Mouse (Mus musculus) hindbrain, embryonic 14.5 days (tissue): ENCODE measurements around the gene Faf2. TPM values are rescaled to one million over a fixed set of nuclear protein-coding genes. Genes with fewer than 3 reads are reported as not detected.

Source experiments
- ATAC-seq: fragments of 200-750 bp; cut with Nextera tagmentation; 2 replicates; pipeline ENCODE4 v1.8.0; 2017; ENCODE audit warnings: moderate number of reproducible peaks, mild to moderate bottlenecking, moderate TSS enrichment, moderate library complexity; ENCODE audit not compliant: low FRiP score
- DNase-seq: peaks from one replicate; pipeline ENCODE4 v3.0.0-alpha.2; 2015; ENCODE audit warnings: low spot score
- H3K27ac ChIP-seq: fragments of 300-500 bp; sonication (generic); 2 replicates; pipeline ENCODE4 v1.5.1; 2014; ENCODE audit warnings: mild to moderate bottlenecking, moderate library complexity
- H3K27me3 ChIP-seq: fragments of 300-500 bp; sonication (generic); 2 replicates; pipeline ENCODE4 v1.6.1; 2014; ENCODE audit warnings: mild to moderate bottlenecking, low read length, mixed read lengths; ENCODE audit not compliant: control insufficient read depth, insufficient read depth
- H3K36me3 ChIP-seq: fragments of 300-500 bp; sonication (generic); replicated peaks from 2 replicates; pipeline ENCODE4 v1.6.1; 2014; ENCODE audit not compliant: control insufficient read depth, insufficient read depth
- H3K4me1 ChIP-seq: fragments of 300-500 bp; sonication (generic); replicated peaks from 2 replicates; pipeline ENCODE4 v1.6.1; 2014; ENCODE audit warnings: antibody characterized with exemption, low read length, mixed read lengths; ENCODE audit not compliant: control insufficient read depth, insufficient read depth
- H3K4me2 ChIP-seq: fragments of 300-500 bp; sonication (generic); replicated peaks from 2 replicates; pipeline ENCODE4 v1.6.1; 2014; ENCODE audit warnings: mild to moderate bottlenecking, moderate library complexity
- H3K4me3 ChIP-seq: fragments of 300-500 bp; sonication (generic); replicated peaks from 2 replicates; pipeline ENCODE4 v1.5.1; 2014; ENCODE audit warnings: mild to moderate bottlenecking, low read length
- H3K9ac ChIP-seq: fragments of 300-500 bp; sonication (generic); 2 replicates; pipeline ENCODE4 v1.6.1; 2014
- H3K9me3 ChIP-seq: fragments of 300-500 bp; sonication (generic); 2 replicates; pipeline ENCODE4 v1.6.1; 2016; ENCODE audit warnings: low read length; ENCODE audit not compliant: control insufficient read depth
- WGBS: fragments of 180-500 bp; shearing (Covaris S2); extraction: QIAGEN DNeasy Blood & Tissue Kit; methylation state at CpG from one replicate; pipeline ENCODE4 v1.1.7; 2014; 5-methylcytosine and 5-hydroxymethylcytosine counted together
- polyA plus RNA-seq: library from polyadenylated mRNA; unstranded; fragments of >200 nt; fragmentation: Nextera tagmentation; extraction: Ambion mirVana; gene quantifications from 2 replicates; pipeline ENCODE4 v1.2.1, GENCODE M21; 2014

Gene Faf2
- polyA plus RNA-seq = 81.4 and 88.8 TPM in 2 replicates

- Histone ChIP-seq H3K27ac (peak within 1 kb of the TSS; percentile 91), H3K27me3 (no peaks in the 10 kb centered on the region), H3K9ac (peak within 1 kb of the TSS; percentile 87), H3K36me3 (no peaks in the 10 kb centered on the region), H3K4me2 (peak within 1 kb of the TSS; percentile 66), H3K4me3 (peak within 1 kb of the TSS; percentile 82), H3K4me1 (peaks cover 17% of the 10 kb centered on the region), H3K9me3 (no peaks in the 10 kb centered on the region)
- DNase-seq = peak; percentile 100
- WGBS = 13% methylated on average over 44 of the region's 44 CpGs
- ATAC-seq = peak; percentile 98
Measured at GRCm38 (mm10) chr13:54621155-54621932, at the start of gene Faf2. Gene Faf2 (plus strand): TSS chr13:54621784.

- no peaks in the 10 kb centered on the region for H3K27me3 ChIP-seq
- ATAC-seq (no peak), DNase-seq (no peak)
- no peak overlapping the region for H3K4me2 ChIP-seq
- no peak overlapping the region for H3K9ac ChIP-seq
- H3K4me3 ChIP-seq = no peak overlapping the region
- H3K4me1 ChIP-seq = peaks cover 14% of the 10 kb centered on the region
- H3K27ac ChIP-seq = no peak overlapping the region
- 83% methylated on average over 4 of the region's 4 CpGs for WGBS
- H3K36me3 ChIP-seq = peaks cover 11% of the 10 kb centered on the region
- H3K9me3 ChIP-seq = no peaks in the 10 kb centered on the region
Measured at GRCm38 (mm10) chr13:54572621-54573020, 49.0 kb upstream of the Faf2 start.

GRCm38 (mm10) chr13:54574854-54575481, 46.6 kb upstream of the Faf2 start, which contains the start of gene Arl10:
Gene Arl10 (plus strand): TSS chr13:54575015.
- peak; percentile 77 for DNase-seq
- Histone ChIP-seq H3K36me3 (peaks cover 29% of the 10 kb centered on the region), H3K4me3 (peak within 1 kb of the TSS; percentile 88), H3K4me1 (peaks cover 18% of the 10 kb centered on the region), H3K4me2 (peak within 1 kb of the TSS; percentile 75), H3K27ac (peak within 1 kb of the TSS; percentile 75; the same call in 1 of the 2 replicates), H3K9ac (peak within 1 kb of the TSS; percentile 95), H3K27me3 (no peaks in the 10 kb centered on the region), H3K9me3 (no peaks in the 10 kb centered on the region)
- under 1% methylated on average over 55 of the region's 55 CpGs for WGBS
- ATAC-seq = peak; percentile 92

GRCm38 (mm10) chr13:54575489-54575888, 46.1 kb upstream of the Faf2 start:
- ATAC-seq (no peak), DNase-seq (no peak)
- H3K27me3 ChIP-seq = no peaks in the 10 kb centered on the region
- peak overlapping the region; percentile 75 for H3K4me2 ChIP-seq
- no peaks in the 10 kb centered on the region for H3K9me3 ChIP-seq
- H3K9ac ChIP-seq = peak overlapping the region; percentile 95
- peaks cover 18% of the 10 kb centered on the region for H3K4me1 ChIP-seq
- H3K27ac ChIP-seq = 0 out of 2 replicates have a peak overlapping the region, but pooled peaks have one; percentile 75
- H3K36me3 ChIP-seq = peaks cover 33% of the 10 kb centered on the region
- 3% methylated on average over 19 of the region's 19 CpGs for WGBS
- H3K4me3 ChIP-seq = peak overlapping the region; percentile 88

GRCm38 (mm10) chr13:54577652-54578507, 43.7 kb upstream of the Faf2 start:
- ATAC-seq (no peak), DNase-seq (no peak)
- Histone ChIP-seq H3K4me3 (no peak overlapping the region), H3K27ac (no peak overlapping the region), H3K4me2 (no peak overlapping the region), H3K9ac (no peak overlapping the region), H3K36me3 (peaks cover 55% of the 10 kb centered on the region), H3K4me1 (peaks cover 18% of the 10 kb centered on the region), H3K27me3 (no peaks in the 10 kb centered on the region), H3K9me3 (no peaks in the 10 kb centered on the region)
- WGBS = 83% methylated on average over 21 of the region's 21 CpGs

GRCm38 (mm10) chr13:54581385-54581784, 40.2 kb upstream of the Faf2 start:
- Histone ChIP-seq H3K4me3 (no peak overlapping the region), H3K27me3 (no peaks in the 10 kb centered on the region), H3K36me3 (peaks cover 89% of the 10 kb centered on the region), H3K27ac (no peak overlapping the region), H3K4me2 (no peak overlapping the region), H3K9me3 (no peaks in the 10 kb centered on the region), H3K9ac (no peak overlapping the region), H3K4me1 (peaks cover 8% of the 10 kb centered on the region)
- DNase-seq (no peak), ATAC-seq (no peak)
- WGBS = 85% methylated on average over 2 of the region's 2 CpGs

- Histone ChIP-seq H3K4me2 (no peak overlapping the region), H3K27ac (no peak overlapping the region), H3K4me1 (peaks cover 3% of the 10 kb centered on the region; the same call in 1 of the 2 replicates), H3K36me3 (peaks cover 89% of the 10 kb centered on the region), H3K4me3 (no peak overlapping the region), H3K27me3 (no peaks in the 10 kb centered on the region), H3K9ac (no peak overlapping the region), H3K9me3 (no peaks in the 10 kb centered on the region)
- 65% methylated on average over 10 of the region's 10 CpGs for WGBS
- DNase-seq = no peak
- no peak for ATAC-seq
Measured at GRCm38 (mm10) chr13:54582126-54582525, 39.5 kb upstream of the Faf2 start.

- H3K9me3 ChIP-seq = no peaks in the 10 kb centered on the region
- no peak overlapping the region for H3K4me2 ChIP-seq
- DNase-seq (no peak), ATAC-seq (no peak)
- H3K4me3 ChIP-seq = no peak overlapping the region
- H3K27me3 ChIP-seq = no peaks in the 10 kb centered on the region
- peaks cover 2% of the 10 kb centered on the region; the same call in 1 of the 2 replicates for H3K4me1 ChIP-seq
- no peak overlapping the region for H3K9ac ChIP-seq
- no peak overlapping the region for H3K27ac ChIP-seq
- 96% methylated on average over 5 of the region's 5 CpGs for WGBS
- peaks cover 89% of the 10 kb centered on the region for H3K36me3 ChIP-seq
Measured at GRCm38 (mm10) chr13:54582860-54583259, 38.7 kb upstream of the Faf2 start.

- Histone ChIP-seq H3K27ac (no peak overlapping the region), H3K9me3 (no peaks in the 10 kb centered on the region), H3K4me3 (no peak overlapping the region), H3K9ac (no peak overlapping the region), H3K27me3 (no peaks in the 10 kb centered on the region), H3K4me2 (no peak overlapping the region), H3K4me1 (peaks cover 10% of the 10 kb centered on the region; the same call in 1 of the 2 replicates), H3K36me3 (peaks cover 71% of the 10 kb centered on the region)
- ATAC-seq (no peak), DNase-seq (no peak)
- WGBS = 92% methylated on average over 11 of the region's 11 CpGs
Measured at GRCm38 (mm10) chr13:54585831-54586230, 35.8 kb upstream of the Faf2 start.
